Mouse (Mus musculus) lung, embryonic 15.5 days (tissue): ENCODE measurements around the gene Atg7. TPM values are rescaled to one million over a fixed set of nuclear protein-coding genes. Genes with fewer than 3 reads are reported as not detected.
"Not testable (repeated sequence)": the region's sequence is repeated elsewhere in the genome, so short reads cannot be mapped to it uniquely, and the experiment has no call there.

Experiments
- ATAC-seq: fragments of 200-750 bp; cut with Nextera tagmentation; 2 replicates; pipeline ENCODE4 v1.8.0; 2017; ENCODE audit warnings: moderate number of reproducible peaks, borderline replicate concordance; ENCODE audit not compliant: low FRiP score, low TSS enrichment; ENCODE audit errors: extremely low read depth
- H3K27ac ChIP-seq: fragments of 300-500 bp; sonication (generic); 2 replicates; pipeline ENCODE4 v1.5.1; 2015; ENCODE audit warnings: moderate library complexity, mild to moderate bottlenecking, inconsistent platforms
- H3K27me3 ChIP-seq: fragments of 300-500 bp; sonication (generic); 2 replicates; pipeline ENCODE4 v1.6.1; 2015; ENCODE audit warnings: inconsistent platforms
- H3K36me3 ChIP-seq: fragments of 300-500 bp; sonication (generic); 2 replicates; pipeline ENCODE4 v1.6.1; 2015; ENCODE audit warnings: inconsistent platforms
- H3K4me1 ChIP-seq: fragments of 300-500 bp; sonication (generic); 2 replicates; pipeline ENCODE4 v1.6.1; 2015; ENCODE audit warnings: inconsistent platforms
- H3K4me2 ChIP-seq: fragments of 300-500 bp; sonication (generic); 2 replicates; pipeline ENCODE4 v1.6.1; 2015; ENCODE audit warnings: inconsistent platforms, mild to moderate bottlenecking, moderate library complexity
- H3K4me3 ChIP-seq: fragments of 300-500 bp; sonication (generic); 2 replicates; pipeline ENCODE4 v1.5.1; 2015; ENCODE audit warnings: mild to moderate bottlenecking, inconsistent platforms
- H3K9ac ChIP-seq: fragments of 300-500 bp; sonication (generic); 2 replicates; pipeline ENCODE4 v1.6.1; 2015; ENCODE audit warnings: inconsistent platforms
- H3K9me3 ChIP-seq: fragments of 300-500 bp; sonication (generic); 2 replicates; pipeline ENCODE4 v1.6.1; 2016; ENCODE audit warnings: inconsistent platforms
- WGBS: fragments of 180-500 bp; shearing (Covaris S2); methylation state at CpG from one replicate; pipeline ENCODE4 v1.1.7; 2015; 5-methylcytosine and 5-hydroxymethylcytosine counted together
- polyA plus RNA-seq: library from polyadenylated mRNA; unstranded; fragments of >200 nt; fragmentation: Nextera tagmentation; extraction: Ambion mirVana; gene quantifications from 2 replicates; pipeline ENCODE4 v1.2.1, GENCODE M21; 2015

Atg7 gene
- polyA plus RNA-seq, 1 experiment from 2014 or later, result 22.6 TPM

GRCm38 (mm10) chr6:114876546-114876945 lies 233.6 kb downstream of the Atg7 start:
- H3K9ac ChIP-seq, result no peak overlapping the region
- no peak for ATAC-seq
- no peak overlapping the region for H3K4me3 ChIP-seq
- 46% methylated on average over 6 of the region's 6 CpGs for WGBS
- H3K36me3 ChIP-seq, result 0 out of 2 replicates have a peak, but pooled peaks cover 1% of the 10 kb centered on the region
- H3K4me2 ChIP-seq, result no peak overlapping the region
- peak overlapping the region; percentile 97 for H3K27ac ChIP-seq
- H3K4me1 ChIP-seq, result peaks cover 93% of the 10 kb centered on the region
- no peaks in the 10 kb centered on the region for H3K9me3 ChIP-seq
- no peaks in the 10 kb centered on the region for H3K27me3 ChIP-seq

GRCm38 (mm10) chr6:114878841-114879520 lies 236.1 kb downstream of the Atg7 start:
- no peak for ATAC-seq
- Histone ChIP-seq H3K4me1 (peaks cover 96% of the 10 kb centered on the region), H3K27ac (peak overlapping the region; percentile 25; the same call in 1 of the 2 replicates), H3K36me3 (no peaks in the 10 kb centered on the region), H3K4me3 (no peak overlapping the region), H3K9ac (no peak overlapping the region; the same call in 1 of the 2 replicates), H3K9me3 (no peaks in the 10 kb centered on the region), H3K4me2 (no peak overlapping the region), H3K27me3 (no peaks in the 10 kb centered on the region)
- 52% methylated on average over 19 of the region's 19 CpGs for WGBS

GRCm38 (mm10) chr6:114880798-114881197 lies 237.9 kb downstream of the Atg7 start:
- H3K9ac ChIP-seq, result no peak overlapping the region
- no peaks in the 10 kb centered on the region for H3K27me3 ChIP-seq
- peaks cover 96% of the 10 kb centered on the region for H3K4me1 ChIP-seq
- H3K9me3 ChIP-seq, result no peaks in the 10 kb centered on the region
- no peak overlapping the region for H3K4me2 ChIP-seq
- H3K36me3 ChIP-seq, result 0 out of 2 replicates have a peak, but pooled peaks cover 7% of the 10 kb centered on the region
- 38% methylated on average over 4 of the region's 4 CpGs for WGBS
- no peak for ATAC-seq
- H3K4me3 ChIP-seq, result no peak overlapping the region
- 0 out of 2 replicates have a peak overlapping the region, but pooled peaks have one; percentile 96 for H3K27ac ChIP-seq

GRCm38 (mm10) chr6:114882212-114882611 lies 239.3 kb downstream of the Atg7 start:
- H3K9me3 ChIP-seq, result no peaks in the 10 kb centered on the region
- H3K27me3 ChIP-seq, result no peaks in the 10 kb centered on the region
- peak overlapping the region; percentile 96 for H3K27ac ChIP-seq
- no peak for ATAC-seq
- 34% methylated on average over 5 of the region's 5 CpGs for WGBS
- H3K4me2 ChIP-seq, result no peak overlapping the region
- H3K36me3 ChIP-seq, result 0 out of 2 replicates have a peak, but pooled peaks cover 11% of the 10 kb centered on the region
- H3K9ac ChIP-seq, result no peak overlapping the region
- peaks cover 92% of the 10 kb centered on the region for H3K4me1 ChIP-seq
- no peak overlapping the region for H3K4me3 ChIP-seq

- no peak overlapping the region for H3K9ac ChIP-seq
- peak overlapping the region; percentile 34 for H3K4me2 ChIP-seq
- no peaks in the 10 kb centered on the region for H3K27me3 ChIP-seq
- no peak overlapping the region for H3K4me3 ChIP-seq
- peaks cover 92% of the 10 kb centered on the region for H3K4me1 ChIP-seq
- no peak; the same call in 1 of the 2 replicates for ATAC-seq
- peak overlapping the region; percentile 96 for H3K27ac ChIP-seq
- H3K9me3 ChIP-seq, result no peaks in the 10 kb centered on the region
- 0 out of 2 replicates have a peak, but pooled peaks cover 11% of the 10 kb centered on the region for H3K36me3 ChIP-seq
- 17% methylated on average over 7 of the region's 7 CpGs for WGBS
Measured at GRCm38 (mm10) chr6:114882675-114883074, 239.8 kb downstream of the Atg7 start.

GRCm38 (mm10) chr6:114883261-114883740 lies 240.4 kb downstream of the Atg7 start:
- H3K9me3 ChIP-seq, result no peaks in the 10 kb centered on the region
- peaks cover 17% of the 10 kb centered on the region; the same call in 1 of the 2 replicates for H3K36me3 ChIP-seq
- no peaks in the 10 kb centered on the region for H3K27me3 ChIP-seq
- 6% methylated on average over 9 of the region's 9 CpGs for WGBS
- H3K4me2 ChIP-seq, result peak overlapping the region; percentile 34
- peak overlapping the region; percentile 96 for H3K27ac ChIP-seq
- H3K4me1 ChIP-seq, result peaks cover 92% of the 10 kb centered on the region
- no peak overlapping the region for H3K4me3 ChIP-seq
- ATAC-seq, result peak; percentile 80
- peak overlapping the region; percentile 27 for H3K9ac ChIP-seq

- no peak for ATAC-seq
- H3K4me3 ChIP-seq, result no peak overlapping the region
- H3K27ac ChIP-seq, result peak overlapping the region; percentile 96
- H3K9ac ChIP-seq, result no peak overlapping the region
- H3K27me3 ChIP-seq, result no peaks in the 10 kb centered on the region
- no peaks in the 10 kb centered on the region for H3K9me3 ChIP-seq
- peaks cover 87% of the 10 kb centered on the region for H3K4me1 ChIP-seq
- WGBS, result 64% methylated on average over 5 of the region's 5 CpGs
- H3K4me2 ChIP-seq, result no peak overlapping the region
- H3K36me3 ChIP-seq, result peaks cover 22% of the 10 kb centered on the region; the same call in 1 of the 2 replicates
Measured at GRCm38 (mm10) chr6:114885129-114885528, 242.2 kb downstream of the Atg7 start.

- no peaks in the 10 kb centered on the region for H3K9me3 ChIP-seq
- no peak overlapping the region for H3K9ac ChIP-seq
- ATAC-seq, result no peak
- no peaks in the 10 kb centered on the region for H3K27me3 ChIP-seq
- peak overlapping the region; percentile 16; the same call in 1 of the 2 replicates for H3K27ac ChIP-seq
- H3K4me3 ChIP-seq, result no peak overlapping the region
- peaks cover 87% of the 10 kb centered on the region for H3K4me1 ChIP-seq
- WGBS, result 79% methylated on average over 6 of the region's 6 CpGs
- H3K4me2 ChIP-seq, result no peak overlapping the region
- peaks cover 22% of the 10 kb centered on the region; the same call in 1 of the 2 replicates for H3K36me3 ChIP-seq
Measured at GRCm38 (mm10) chr6:114886012-114886411, 243.1 kb downstream of the Atg7 start.

GRCm38 (mm10) chr6:114886504-114887361 lies 243.8 kb downstream of the Atg7 start:
- H3K4me1 ChIP-seq, result peaks cover 87% of the 10 kb centered on the region
- H3K9ac ChIP-seq, result no peak overlapping the region
- peak overlapping the region; percentile 38 for H3K27ac ChIP-seq
- H3K9me3 ChIP-seq, result no peaks in the 10 kb centered on the region
- WGBS, result 49% methylated on average over 11 of the region's 11 CpGs
- H3K36me3 ChIP-seq, result peaks cover 22% of the 10 kb centered on the region; the same call in 1 of the 2 replicates
- no peak overlapping the region for H3K4me3 ChIP-seq
- no peak for ATAC-seq
- H3K27me3 ChIP-seq, result no peaks in the 10 kb centered on the region
- H3K4me2 ChIP-seq, result no peak overlapping the region

GRCm38 (mm10) chr6:114888922-114889321 lies 246.0 kb downstream of the Atg7 start:
- Histone ChIP-seq H3K36me3 (peaks cover 22% of the 10 kb centered on the region; the same call in 1 of the 2 replicates), H3K4me2 (no peak overlapping the region), H3K27ac (peak overlapping the region; percentile 76), H3K9ac (no peak overlapping the region), H3K4me3 (no peak overlapping the region), H3K4me1 (peaks cover 87% of the 10 kb centered on the region), H3K27me3 (no peaks in the 10 kb centered on the region), H3K9me3 (no peaks in the 10 kb centered on the region)
- peak; percentile 73 for ATAC-seq
- WGBS, result 12% methylated on average over 13 of the region's 13 CpGs

- not testable (repeated sequence) for H3K9me3 ChIP-seq, H3K27me3 ChIP-seq, H3K4me2 ChIP-seq, H3K9ac ChIP-seq, ATAC-seq, H3K4me3 ChIP-seq
- WGBS, result 43% methylated on average over 3 of the region's 3 CpGs
- Histone ChIP-seq H3K27ac (peak overlapping the region; percentile 81), H3K36me3 (peaks cover 15% of the 10 kb centered on the region; the same call in 1 of the 2 replicates), H3K4me1 (peaks cover 87% of the 10 kb centered on the region)
Measured at GRCm38 (mm10) chr6:114889971-114890370, 247.1 kb downstream of the Atg7 start.
